In genomic region chr1:179170555-179170954, GRCm38 (mm10) we compare ENCODE assay signal across 21 mouse cellular contexts.
"Had no signal": no experiment of that assay in that cellular context is flagged by ENCODE, and none has a peak within 500 bp of the region (broad histone marks: within the 10 kb centered on the region; RNA-seq: fewer than 3 reads in every experiment).

No protein-coding gene starts in this region.

- H3K4me1 ChIP-seq: heart, embryonic 15.5 days; hindbrain, embryonic 13.5 days; hindbrain, embryonic 15.5 days; limb, embryonic 15.5 days had no signal

- H3K9ac ChIP-seq: forebrain, postnatal 0 days; heart, embryonic 13.5 days; heart, embryonic 15.5 days; hindbrain, embryonic 13.5 days; hindbrain, embryonic 15.5 days; limb, embryonic 13.5 days; limb, embryonic 15.5 days; liver, embryonic 12.5 days; liver, embryonic 14.5 days had no signal

- H3K36me3 ChIP-seq: heart, embryonic 13.5 days; heart, embryonic 15.5 days; hindbrain, embryonic 13.5 days; hindbrain, embryonic 15.5 days; limb, embryonic 13.5 days; limb, embryonic 15.5 days; liver, embryonic 12.5 days had no signal

- H3K9me3 ChIP-seq: heart, embryonic 13.5 days; heart, embryonic 15.5 days; hindbrain, embryonic 13.5 days; hindbrain, embryonic 15.5 days; limb, embryonic 13.5 days; limb, embryonic 15.5 days; liver, embryonic 12.5 days had no signal

- H3K4me3 ChIP-seq: heart, adult 2 months; heart, embryonic 13.5 days; heart, embryonic 15.5 days; hindbrain, embryonic 13.5 days; hindbrain, embryonic 15.5 days; limb, embryonic 13.5 days; limb, embryonic 15.5 days; liver, embryonic 12.5 days had no signal

- H3K27ac ChIP-seq: heart, adult 2 months; heart, embryonic 13.5 days; heart, embryonic 15.5 days; hindbrain, embryonic 13.5 days; hindbrain, embryonic 15.5 days; hindbrain, postnatal 0 days; limb, embryonic 13.5 days; limb, embryonic 15.5 days; liver, embryonic 12.5 days; liver, embryonic 14.5 days had no signal

- ATAC-seq: forebrain, postnatal 0 days; hindbrain, postnatal 0 days had no signal

- DNase-seq: forebrain, postnatal 0 days; gastrocnemius, postnatal 14 days; gastrocnemius, postnatal 36 days; heart, adult 2 months; heart, postnatal 14 days; heart, postnatal 36 days; kidney, adult 11 months; kidney, adult 8-10 months; kidney, postnatal 14 days; layer of hippocampus, adult 9-11 months; layer of hippocampus, postnatal 36 days had no signal

- H3K4me2 ChIP-seq: heart, embryonic 11.5 days; heart, embryonic 13.5 days; heart, embryonic 15.5 days; hindbrain, embryonic 13.5 days; hindbrain, embryonic 15.5 days; limb, embryonic 13.5 days; limb, embryonic 15.5 days; liver, embryonic 12.5 days had no signal

- H3K27me3 ChIP-seq: heart, embryonic 13.5 days; heart, embryonic 15.5 days; hindbrain, embryonic 13.5 days; hindbrain, embryonic 15.5 days; limb, embryonic 13.5 days; limb, embryonic 15.5 days; liver, embryonic 12.5 days had no signal
